Mouse (Mus musculus) cerebellum, adult 2 months (tissue): ENCODE results near the gene Tm4sf20.

Experiments
- CTCF ChIP-seq: fragments of 200-500 bp; IDR thresholded peaks from 2 replicates; pipeline ENCODE4 v1.5.1; 2011; ENCODE audit warnings: low read depth, mild to moderate bottlenecking, control low read depth, low read length, moderate library complexity, borderline replicate concordance; ENCODE audit not compliant: insufficient read depth
- POLR2A ChIP-seq: fragments of 200-500 bp; IDR thresholded peaks from 2 replicates; pipeline ENCODE4 v1.6.1; 2011; ENCODE audit warnings: low read length, control low read depth, borderline replicate concordance; ENCODE audit not compliant: insufficient read depth

DNA sequence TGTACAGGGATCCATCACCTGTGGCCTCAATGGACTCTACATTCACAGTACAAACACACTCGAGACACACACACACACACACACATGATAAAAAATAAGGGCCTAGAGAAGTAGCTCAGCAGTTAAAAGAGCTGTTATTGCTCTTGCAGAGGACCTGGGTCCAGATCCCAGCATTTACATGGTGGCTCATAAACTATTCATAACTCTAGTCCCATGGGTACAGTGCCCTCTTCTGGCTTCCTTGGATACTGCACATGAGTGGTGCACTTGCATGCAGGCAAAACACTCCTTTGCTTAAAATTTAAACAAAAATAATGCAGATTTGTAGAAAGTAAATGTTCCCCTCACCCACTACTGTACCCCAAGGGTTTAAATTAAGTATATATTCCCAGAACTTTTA, 8.7 kb downstream of the Tm4sf20 start:
- TF ChIP-seq CTCF: peak; percentile 15; the same call in 1 of the 2 replicates
- no peak for TF ChIP-seq POLR2A
